Mouse (Mus musculus): Measurements from ENCODE around the gene Gpc3.

Gene Gpc3

GRCm38 (mm10) chrX:52558526-52558925 is 55.2 kb downstream of the Gpc3 start:
- DNase-seq (ENCODE audit: low spot score): no peak

GRCm38 (mm10) chrX:52557489-52557888 is 56.3 kb downstream of the Gpc3 start:
- DNase-seq (ENCODE audit: low spot score): no peak

GRCm38 (mm10) chrX:52551296-52551695 is 62.5 kb downstream of the Gpc3 start:
- no peak for DNase-seq (ENCODE audit: low spot score)

GRCm38 (mm10) chrX:52544623-52545022 is 69.1 kb downstream of the Gpc3 start:
- no peak for DNase-seq (ENCODE audit: low spot score)

- no peak for DNase-seq (ENCODE audit: low spot score)
Observed at GRCm38 (mm10) chrX:52537282-52537681, 76.5 kb downstream of the Gpc3 start.

GRCm38 (mm10) chrX:52533766-52534165 is 80.0 kb downstream of the Gpc3 start:
- no peak for DNase-seq (ENCODE audit: low spot score)

- no peak for DNase-seq (ENCODE audit: low spot score)
Observed at GRCm38 (mm10) chrX:52533098-52533497, 80.7 kb downstream of the Gpc3 start.

GRCm38 (mm10) chrX:52532124-52532523 is 81.6 kb downstream of the Gpc3 start:
- no peak for DNase-seq (ENCODE audit: low spot score)

- DNase-seq (ENCODE audit: low spot score): no peak
Observed at GRCm38 (mm10) chrX:52526086-52526485, 87.7 kb downstream of the Gpc3 start.

- no peak for DNase-seq (ENCODE audit: low spot score)
Observed at GRCm38 (mm10) chrX:52525132-52525531, 88.6 kb downstream of the Gpc3 start.

- no peak for DNase-seq (ENCODE audit: low spot score)
Observed at GRCm38 (mm10) chrX:52514553-52514952, 99.2 kb downstream of the Gpc3 start.

GRCm38 (mm10) chrX:52511151-52511550 is 102.6 kb downstream of the Gpc3 start:
- DNase-seq (ENCODE audit: low spot score): no peak

GRCm38 (mm10) chrX:52503857-52504256 is 109.9 kb downstream of the Gpc3 start:
- no peak for DNase-seq (ENCODE audit: low spot score)

- no peak for DNase-seq (ENCODE audit: low spot score)
Observed at GRCm38 (mm10) chrX:52489461-52489860, 124.3 kb downstream of the Gpc3 start.

GRCm38 (mm10) chrX:52455074-52455588 is 158.6 kb downstream of the Gpc3 start:
- no peak for DNase-seq (ENCODE audit: low spot score)

GRCm38 (mm10) chrX:52453445-52454182 is 160.1 kb downstream of the Gpc3 start:
- peak; percentile 18 for DNase-seq (ENCODE audit: low spot score)

- DNase-seq (ENCODE audit: low spot score): no peak
Observed at GRCm38 (mm10) chrX:52449177-52449576, 164.6 kb downstream of the Gpc3 start.

GRCm38 (mm10) chrX:52448496-52448895 is 165.3 kb downstream of the Gpc3 start:
- DNase-seq (ENCODE audit: low spot score): no peak

GRCm38 (mm10) chrX:52446530-52446929 is 167.2 kb downstream of the Gpc3 start:
- no peak for DNase-seq (ENCODE audit: low spot score)

GRCm38 (mm10) chrX:52444977-52445376 is 168.8 kb downstream of the Gpc3 start:
- no peak for DNase-seq (ENCODE audit: low spot score)

GRCm38 (mm10) chrX:52441798-52442197 is 172.0 kb downstream of the Gpc3 start:
- DNase-seq (ENCODE audit: low spot score): no peak

GRCm38 (mm10) chrX:52439421-52439820 is 174.3 kb downstream of the Gpc3 start:
- DNase-seq (ENCODE audit: low spot score): no peak

GRCm38 (mm10) chrX:52425605-52426004 is 188.1 kb downstream of the Gpc3 start:
- no peak for DNase-seq (ENCODE audit: low spot score)

GRCm38 (mm10) chrX:52419850-52420249 is 193.9 kb downstream of the Gpc3 start:
- DNase-seq (ENCODE audit: low spot score): no peak
